Mouse (Mus musculus): Measurements from ENCODE around the gene Tbc1d30. TPM values are rescaled to one million over a fixed set of nuclear protein-coding genes. Genes with fewer than 3 reads are reported as not detected.

The Tbc1d30 gene
- polyA plus RNA-seq, 1 experiment from 2014 or later, result 2.3 TPM

- H3K27me3 ChIP-seq (replicated peaks; ENCODE audit: low read depth, poor library complexity, severe bottlenecking), result 0 out of 2 replicates have a peak, but pooled peaks cover 6% of the 10 kb centered on the region
- no peak overlapping the region for H3K4me3 ChIP-seq
- DNase-seq (ENCODE audit: low spot score), result no peak
- H3K9me3 ChIP-seq, result peaks cover 4% of the 10 kb centered on the region; the same call in 1 of the 2 replicates
- H3K36me3 ChIP-seq (replicated peaks), result no peaks in the 10 kb centered on the region
- no peak overlapping the region for H3K27ac ChIP-seq (replicated peaks)
- H3K4me1 ChIP-seq, result no peaks in the 10 kb centered on the region
Measured at GRCm38 (mm10) chr10:121326167-121326566, 24.9 kb downstream of the Tbc1d30 start.

- WGBS, result 89% methylated on average over 7 of the region's 7 CpGs
- no peak overlapping the region for H3K27ac ChIP-seq (replicated peaks)
Measured at GRCm38 (mm10) chr10:121323493-121323892, 27.6 kb downstream of the Tbc1d30 start.

GRCm38 (mm10) chr10:121318397-121318950, 32.6 kb downstream of the Tbc1d30 start:
- no peak overlapping the region for H3K27ac ChIP-seq (replicated peaks)
- peaks cover 6% of the 10 kb centered on the region for H3K9me3 ChIP-seq
- H3K36me3 ChIP-seq (replicated peaks), result no peaks in the 10 kb centered on the region
- WGBS, result 79% methylated on average over 7 of the region's 7 CpGs
- peaks cover 15% of the 10 kb centered on the region for H3K4me1 ChIP-seq
- H3K27me3 ChIP-seq (replicated peaks; ENCODE audit: low read depth, poor library complexity, severe bottlenecking), result peaks cover 30% of the 10 kb centered on the region
- no peak overlapping the region for H3K4me3 ChIP-seq
- DNase-seq (ENCODE audit: low spot score), result no peak

More at GRCm38 (mm10) chr10:121323493-121323892, 27.6 kb downstream of the Tbc1d30 start:
- no peak overlapping the region for H3K4me3 ChIP-seq
- no peak for DNase-seq (ENCODE audit: low spot score)
- H3K9me3 ChIP-seq, result peaks cover 4% of the 10 kb centered on the region; the same call in 1 of the 2 replicates
- no peaks in the 10 kb centered on the region for H3K36me3 ChIP-seq (replicated peaks)
- H3K4me1 ChIP-seq, result no peaks in the 10 kb centered on the region
- no peaks in the 10 kb centered on the region for H3K27me3 ChIP-seq (replicated peaks; ENCODE audit: low read depth, poor library complexity, severe bottlenecking)

- H3K27me3 ChIP-seq (replicated peaks; ENCODE audit: low read depth, poor library complexity, severe bottlenecking), result peaks cover 51% of the 10 kb centered on the region
- no peaks in the 10 kb centered on the region for H3K36me3 ChIP-seq (replicated peaks)
- 86% methylated on average over 10 of the region's 10 CpGs for WGBS
- DNase-seq (ENCODE audit: low spot score), result no peak
- peaks cover 15% of the 10 kb centered on the region for H3K4me1 ChIP-seq
- peaks cover 6% of the 10 kb centered on the region for H3K9me3 ChIP-seq
- H3K27ac ChIP-seq (replicated peaks), result no peak overlapping the region
- no peak overlapping the region for H3K4me3 ChIP-seq
Measured at GRCm38 (mm10) chr10:121316361-121316760, 34.7 kb downstream of the Tbc1d30 start.

- H3K9me3 ChIP-seq, result peaks cover 6% of the 10 kb centered on the region
- peaks cover 59% of the 10 kb centered on the region for H3K27me3 ChIP-seq (replicated peaks; ENCODE audit: low read depth, poor library complexity, severe bottlenecking)
- H3K4me1 ChIP-seq, result peaks cover 22% of the 10 kb centered on the region
- no peaks in the 10 kb centered on the region for H3K36me3 ChIP-seq (replicated peaks)
- 0 out of 2 replicates have a peak overlapping the region, but pooled peaks have one; percentile 21 for H3K27ac ChIP-seq (replicated peaks)
- no peak for DNase-seq (ENCODE audit: low spot score)
- WGBS, result 21% methylated on average over 27 of the region's 27 CpGs
- H3K4me3 ChIP-seq, result peak overlapping the region; percentile 35
Measured at GRCm38 (mm10) chr10:121315321-121316283, 35.5 kb downstream of the Tbc1d30 start.

GRCm38 (mm10) chr10:121314186-121314585, 36.9 kb downstream of the Tbc1d30 start:
- Histone ChIP-seq H3K4me3 (no peak overlapping the region), H3K27me3 (replicated peaks; ENCODE audit: low read depth, poor library complexity, severe bottlenecking) (peaks cover 73% of the 10 kb centered on the region), H3K27ac (replicated peaks) (no peak overlapping the region), H3K36me3 (replicated peaks) (no peaks in the 10 kb centered on the region), H3K9me3 (peaks cover 6% of the 10 kb centered on the region), H3K4me1 (peaks cover 36% of the 10 kb centered on the region)
- WGBS, result 22% methylated on average over 4 of the region's 4 CpGs
- DNase-seq (ENCODE audit: low spot score), result no peak

GRCm38 (mm10) chr10:121313049-121313448, 38.0 kb downstream of the Tbc1d30 start:
- H3K4me3 ChIP-seq, result no peak overlapping the region

GRCm38 (mm10) chr10:121310511-121311221, 40.4 kb downstream of the Tbc1d30 start:
- peak overlapping the region; percentile 78 for H3K4me3 ChIP-seq
- WGBS, result 1% methylated on average over 77 of the region's 77 CpGs
- no peaks in the 10 kb centered on the region for H3K36me3 ChIP-seq (replicated peaks)
- no peaks in the 10 kb centered on the region for H3K9me3 ChIP-seq
- H3K4me1 ChIP-seq, result peaks cover 39% of the 10 kb centered on the region
- H3K27ac ChIP-seq (replicated peaks), result peak overlapping the region; percentile 76
- peaks cover 91% of the 10 kb centered on the region for H3K27me3 ChIP-seq (replicated peaks; ENCODE audit: low read depth, poor library complexity, severe bottlenecking)
- peak; percentile 79 for DNase-seq (ENCODE audit: low spot score)

More at GRCm38 (mm10) chr10:121313049-121313448, 38.0 kb downstream of the Tbc1d30 start:
- peaks cover 84% of the 10 kb centered on the region for H3K27me3 ChIP-seq (replicated peaks; ENCODE audit: low read depth, poor library complexity, severe bottlenecking)
- no peak for DNase-seq (ENCODE audit: low spot score)
- WGBS, result 92% methylated on average over 3 of the region's 3 CpGs
- H3K9me3 ChIP-seq, result peaks cover 6% of the 10 kb centered on the region
- peaks cover 36% of the 10 kb centered on the region for H3K4me1 ChIP-seq
- H3K36me3 ChIP-seq (replicated peaks), result no peaks in the 10 kb centered on the region
- no peak overlapping the region for H3K27ac ChIP-seq (replicated peaks)

GRCm38 (mm10) chr10:121309801-121310510, 41.1 kb downstream of the Tbc1d30 start:
- Histone ChIP-seq H3K27me3 (replicated peaks; ENCODE audit: low read depth, poor library complexity, severe bottlenecking) (peaks cover 84% of the 10 kb centered on the region), H3K27ac (replicated peaks) (peak overlapping the region; percentile 76), H3K36me3 (replicated peaks) (no peaks in the 10 kb centered on the region), H3K4me3 (peak overlapping the region; percentile 78), H3K4me1 (peaks cover 38% of the 10 kb centered on the region), H3K9me3 (no peaks in the 10 kb centered on the region)
- WGBS, result under 1% methylated on average over 32 of the region's 32 CpGs
- no peak for DNase-seq (ENCODE audit: low spot score)

GRCm38 (mm10) chr10:121309123-121309655, 41.9 kb downstream of the Tbc1d30 start:
- Histone ChIP-seq H3K4me1 (peaks cover 35% of the 10 kb centered on the region), H3K4me3 (peak overlapping the region; percentile 78), H3K36me3 (replicated peaks) (no peaks in the 10 kb centered on the region), H3K27me3 (replicated peaks; ENCODE audit: low read depth, poor library complexity, severe bottlenecking) (peaks cover 76% of the 10 kb centered on the region), H3K9me3 (no peaks in the 10 kb centered on the region), H3K27ac (replicated peaks) (no peak overlapping the region)
- DNase-seq (ENCODE audit: low spot score), result peak; percentile 61
- 19% methylated on average over 11 of the region's 11 CpGs for WGBS

GRCm38 (mm10) chr10:121305441-121305840, 45.6 kb downstream of the Tbc1d30 start:
- Histone ChIP-seq H3K27ac (replicated peaks) (no peak overlapping the region), H3K9me3 (no peaks in the 10 kb centered on the region), H3K4me1 (peaks cover 25% of the 10 kb centered on the region), H3K27me3 (replicated peaks; ENCODE audit: low read depth, poor library complexity, severe bottlenecking) (peaks cover 39% of the 10 kb centered on the region), H3K4me3 (no peak overlapping the region), H3K36me3 (replicated peaks) (no peaks in the 10 kb centered on the region)
- DNase-seq (ENCODE audit: low spot score), result peak; percentile 56
- WGBS, result 27% methylated on average over 5 of the region's 5 CpGs
